Comparison of ENCODE assay signal across 1 mouse cellular context in genomic region chr13:109158703-109159102, GRCm38 (mm10).
TF ChIP-seq lines count a peak whose summit lies in the region.

No protein-coding gene starts in this region.

TF ChIP-seq in CH12.LX, 34 proteins besides CTCF, POLR2A, EP300 and RAD21 (continued from another document):
- TF ChIP-seq TBP (conservative IDR thresholded peaks at IDR 0.05; ENCODE audit: low read depth, low read length) (no peak), JUN (IDR thresholded peaks at IDR 0.05; ENCODE audit: insufficient read depth, low read depth, low read length) (no peak), HCFC1 (IDR thresholded peaks at IDR 0.05; ENCODE audit: low read depth, low read length) (no peak), ZMIZ1 (IDR thresholded peaks at IDR 0.05; ENCODE audit: low read depth, low read length) (no peak), MEF2A (IDR thresholded peaks at IDR 0.05; ENCODE audit: borderline replicate concordance, low read depth, low read length) (no peak), UBTF (IDR thresholded peaks at IDR 0.05; ENCODE audit: low read depth, low read length) (no peak), ZKSCAN1 (IDR thresholded peaks at IDR 0.05; ENCODE audit: borderline replicate concordance, low read depth, low read length) (no peak), MAX (IDR thresholded peaks at IDR 0.05; ENCODE audit: low read length) (no peak), ZC3H11A (IDR thresholded peaks at IDR 0.05; ENCODE audit: low read depth, low read length) (no peak), RCOR1 (conservative IDR thresholded peaks at IDR 0.05; ENCODE audit: low read depth, low read length) (no peak), USF2 (conservative IDR thresholded peaks at IDR 0.05; ENCODE audit: low read depth, low read length) (no peak)
